Comparison of ENCODE assay signal across 10 mouse cellular contexts in the genomic region with DNA sequence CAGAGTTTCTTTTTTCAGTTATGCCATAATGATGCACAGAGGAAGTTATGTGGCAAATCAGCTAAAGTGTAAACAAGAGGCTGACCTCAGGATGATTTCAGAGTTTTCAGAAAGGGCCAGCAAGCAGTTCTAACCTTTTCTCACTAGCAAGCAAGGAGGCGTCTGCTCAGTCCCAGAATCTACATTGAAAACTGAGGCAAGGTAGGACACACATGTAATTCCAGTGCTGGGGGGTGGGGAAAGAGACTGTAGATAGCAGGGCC.
DNase-seq lines count a peak whose midpoint lies in the region; ATAC-seq and TF ChIP-seq lines count a peak whose summit lies in the region.
"Had no signal": no experiment of that assay in that cellular context is flagged by ENCODE, and none has a peak within 500 bp of the region (broad histone marks: within the 10 kb centered on the region; RNA-seq: fewer than 3 reads in every experiment).

No protein-coding gene starts in this region.

- H3K4me3 ChIP-seq in kidney, adult 2 months (ENCODE audit: insufficient read depth, low read depth, low read length): no peak overlapping the region
- H3K4me3 ChIP-seq in bone marrow, adult 2 months (replicated peaks; ENCODE audit: control insufficient read depth, low read depth, low read length): peak overlapping the region; percentile 51
- no peak overlapping the region for H3K4me3 ChIP-seq in embryonic facial prominence, embryonic 14.5 days (ENCODE audit: low read depth, low read length)
- H3K4me3 ChIP-seq in macrophage (ENCODE audit: inconsistent target): no peak overlapping the region
- no peak overlapping the region for H3K4me3 ChIP-seq in hindbrain, embryonic 10.5 days
- H3K4me3 ChIP-seq: layer of hippocampus, adult 2 months; limb, embryonic 13.5 days had no signal

- DNase-seq in kidney, adult 2 months: no peak
- DNase-seq in kidney, postnatal 36 days: no peak
- DNase-seq in embryonic facial prominence, embryonic 14.5 days (ENCODE audit: low spot score): no peak
- DNase-seq in urinary bladder, postnatal 4 days (ENCODE audit: low spot score in 2 of 2): no peak
- DNase-seq in hindbrain, embryonic 10.5 days (ENCODE audit: low spot score): no peak

- peaks cover 77% of the 10 kb centered on the region for H3K79me2 ChIP-seq in macrophage (ENCODE audit: inconsistent target)

- no peak for TF ChIP-seq POLR2A in kidney, adult 2 months (IDR thresholded peaks at IDR 0.05; ENCODE audit: low read depth, low read length)
- no peak for TF ChIP-seq POLR2A in bone marrow, adult 2 months (IDR thresholded peaks at IDR 0.05; ENCODE audit: borderline replicate concordance, control insufficient read depth, low read depth, low read length)

- peaks cover 15% of the 10 kb centered on the region for H3K4me1 ChIP-seq in kidney, adult 2 months (ENCODE audit: control insufficient read depth, insufficient read depth, low read length)
- peaks cover 4% of the 10 kb centered on the region; the same call in 1 of the 2 replicates for H3K4me1 ChIP-seq in bone marrow, adult 2 months (ENCODE audit: control insufficient read depth, insufficient read depth, low read length)
- peaks cover 24% of the 10 kb centered on the region for H3K4me1 ChIP-seq in embryonic facial prominence, embryonic 14.5 days (ENCODE audit: control insufficient read depth, insufficient read depth, low read length)
- H3K4me1 ChIP-seq in hindbrain, embryonic 10.5 days (replicated peaks): peaks cover 43% of the 10 kb centered on the region

- H3K36me3 ChIP-seq in kidney, adult 2 months (ENCODE audit: control insufficient read depth, insufficient read depth, low read length): no peaks in the 10 kb centered on the region
- H3K36me3 ChIP-seq in embryonic facial prominence, embryonic 14.5 days (ENCODE audit: control insufficient read depth, insufficient read depth, low read length): 0 out of 2 replicates have a peak, but pooled peaks cover 10% of the 10 kb centered on the region
- H3K36me3 ChIP-seq in macrophage (ENCODE audit: inconsistent target): no peaks in the 10 kb centered on the region
- no peaks in the 10 kb centered on the region for H3K36me3 ChIP-seq in hindbrain, embryonic 10.5 days

- peak overlapping the region; percentile 63 for H3K27ac ChIP-seq in kidney, adult 2 months (ENCODE audit: insufficient read depth, low read depth, low read length)
- peak overlapping the region; percentile 75 for H3K27ac ChIP-seq in bone marrow, adult 2 months (ENCODE audit: control insufficient read depth, insufficient read depth, low read depth, low read length, poor library complexity)
- H3K27ac ChIP-seq in embryonic facial prominence, embryonic 14.5 days (replicated peaks; ENCODE audit: low read depth, low read length): peak overlapping the region; percentile 19; the same call in 1 of the 2 replicates
- peak overlapping the region; percentile 83 for H3K27ac ChIP-seq in macrophage
- no peak overlapping the region for H3K27ac ChIP-seq in hindbrain, embryonic 10.5 days
- H3K27ac ChIP-seq: layer of hippocampus, adult 2 months; limb, embryonic 13.5 days had no signal

- WGBS in kidney, adult 2 months: 64% methylated on average over 1 of the region's 1 CpGs
- WGBS in bone marrow, adult 2 months: 33% methylated on average over 1 of the region's 1 CpGs
- WGBS in embryonic facial prominence, embryonic 14.5 days: 52% methylated on average over 1 of the region's 1 CpGs
- WGBS in macrophage (ENCODE audit: missing documents): 36% methylated on average over 1 of the region's 1 CpGs
- WGBS in hindbrain, embryonic 10.5 days: 81% methylated on average over 1 of the region's 1 CpGs

- TF ChIP-seq CTCF in kidney, adult 2 months (conservative IDR thresholded peaks at IDR 0.05; ENCODE audit: insufficient read depth, insufficient read length, low read depth, low read length): no peak
- TF ChIP-seq CTCF in bone marrow, adult 2 months (IDR thresholded peaks at IDR 0.05; ENCODE audit: control insufficient read depth, insufficient read depth, low read length): no peak

- no peak for ATAC-seq in embryonic facial prominence, embryonic 14.5 days (ENCODE audit: low read depth)

- H3K27me3 ChIP-seq in kidney, adult 2 months (replicated peaks; ENCODE audit: control insufficient read depth, insufficient read depth, low read length): no peaks in the 10 kb centered on the region
- H3K27me3 ChIP-seq in embryonic facial prominence, embryonic 14.5 days (replicated peaks; ENCODE audit: control insufficient read depth, insufficient read depth, low read length): no peaks in the 10 kb centered on the region
- no peaks in the 10 kb centered on the region for H3K27me3 ChIP-seq in hindbrain, embryonic 10.5 days (ENCODE audit: insufficient read depth, poor library complexity, severe bottlenecking)
- H3K27me3 ChIP-seq: CH12.LX; limb, embryonic 13.5 days had no signal

- H3K9me3 ChIP-seq in embryonic facial prominence, embryonic 14.5 days (ENCODE audit: control insufficient read depth, low read length): no peaks in the 10 kb centered on the region
- no peaks in the 10 kb centered on the region for H3K9me3 ChIP-seq in hindbrain, embryonic 10.5 days
- H3K9me3 ChIP-seq: limb, embryonic 13.5 days had no signal

- H3K4me2 ChIP-seq in embryonic facial prominence, embryonic 14.5 days (ENCODE audit: low read depth, low read length): no peak overlapping the region
- H3K4me2 ChIP-seq: limb, embryonic 13.5 days had no signal

- H3K9ac ChIP-seq in embryonic facial prominence, embryonic 14.5 days (ENCODE audit: low read depth, low read length): no peak overlapping the region
- H3K9ac ChIP-seq: limb, embryonic 13.5 days had no signal
